25 mouse cellular contexts compared by ENCODE assay signal in genomic region chr10:10188113-10188512, GRCm38 (mm10).
DNase-seq lines count a peak whose midpoint lies in the region; ATAC-seq and TF ChIP-seq lines count a peak whose summit lies in the region.
"Had no signal": no experiment of that assay in that cellular context is flagged by ENCODE, and none has a peak within 500 bp of the region (broad histone marks: within the 10 kb centered on the region; RNA-seq: fewer than 3 reads in every experiment).

No protein-coding gene starts in this region.

- H3K4me1 ChIP-seq in forebrain, embryonic 15.5 days: no peaks in the 10 kb centered on the region
- H3K4me1 ChIP-seq in forebrain, embryonic 11.5 days (replicated peaks; ENCODE audit: control insufficient read depth, insufficient read depth, low read length): no peaks in the 10 kb centered on the region
- no peaks in the 10 kb centered on the region for H3K4me1 ChIP-seq in stomach, embryonic 14.5 days (ENCODE audit: control insufficient read depth, insufficient read depth, low read length)
- H3K4me1 ChIP-seq in stomach, postnatal 0 days (replicated peaks; ENCODE audit: control insufficient read depth, insufficient read depth): no peaks in the 10 kb centered on the region
- H3K4me1 ChIP-seq: embryonic facial prominence, embryonic 12.5 days; heart, embryonic 15.5 days; limb, embryonic 13.5 days had no signal

- H3K4me3 ChIP-seq in forebrain, embryonic 15.5 days: no peak overlapping the region
- no peak overlapping the region for H3K4me3 ChIP-seq in forebrain, embryonic 11.5 days (ENCODE audit: low read depth, low read length)
- no peak overlapping the region for H3K4me3 ChIP-seq in stomach, embryonic 14.5 days (ENCODE audit: low read depth, low read length)
- no peak overlapping the region for H3K4me3 ChIP-seq in stomach, postnatal 0 days (ENCODE audit: low read depth, low read length)
- H3K4me3 ChIP-seq: embryonic facial prominence, embryonic 12.5 days; gastrocnemius, adult 2 months; heart, embryonic 15.5 days; limb, embryonic 13.5 days; liver, embryonic 12.5 days had no signal

- TF ChIP-seq EP300 in stomach, postnatal 0 days (optimal IDR thresholded peaks at IDR 0.05): no peak

- no peak overlapping the region for H3K27ac ChIP-seq in forebrain, embryonic 15.5 days (replicated peaks)
- no peak overlapping the region for H3K27ac ChIP-seq in forebrain, embryonic 11.5 days (ENCODE audit: low read depth, low read length)
- H3K27ac ChIP-seq in stomach, embryonic 14.5 days (ENCODE audit: low read length): no peak overlapping the region
- H3K27ac ChIP-seq in stomach, postnatal 0 days (replicated peaks): no peak overlapping the region
- H3K27ac ChIP-seq: embryonic facial prominence, embryonic 12.5 days; gastrocnemius, adult 2 months; heart, embryonic 15.5 days; hindbrain, postnatal 0 days; kidney, postnatal 0 days; limb, embryonic 13.5 days; liver, embryonic 12.5 days had no signal

- WGBS in forebrain, embryonic 15.5 days: 65% methylated on average over 5 of the region's 5 CpGs
- WGBS in forebrain, embryonic 11.5 days: 88% methylated on average over 5 of the region's 5 CpGs
- WGBS in stomach, embryonic 14.5 days: 80% methylated on average over 5 of the region's 5 CpGs
- 87% methylated on average over 5 of the region's 5 CpGs for WGBS in stomach, postnatal 0 days

- DNase-seq in forebrain, embryonic 11.5 days (ENCODE audit: low spot score): no peak
- DNase-seq in layer of hippocampus, adult 9-11 months: peak; percentile 13
- no peak for DNase-seq in layer of hippocampus, postnatal 25 days (ENCODE audit: extremely low spot score in 1 of 2, low spot score in 1 of 2)
- DNase-seq in stomach, postnatal 0 days (ENCODE audit: low spot score): no peak
- no peak for DNase-seq in urinary bladder, adult 2 months (ENCODE audit: low spot score)
- DNase-seq: adrenal gland, adult 2 months; cerebellum, adult 2 months; cerebellum, postnatal 25 days; gastrocnemius, adult 2 months; heart, postnatal 36 days; kidney, adult 11 months; lung, adult 18-20 months; lung, postnatal 10 days; right cerebral cortex, postnatal 25 days; spleen, adult 18-20 months; thymus, postnatal 14 days had no signal

- no peak for TF ChIP-seq CTCF in stomach, postnatal 0 days (IDR thresholded peaks at IDR 0.05; ENCODE audit: low read depth)

- H3K27me3 ChIP-seq in forebrain, embryonic 15.5 days: no peaks in the 10 kb centered on the region
- H3K27me3 ChIP-seq in forebrain, embryonic 11.5 days (ENCODE audit: control insufficient read depth, insufficient read depth, low read length): no peaks in the 10 kb centered on the region
- H3K27me3 ChIP-seq in stomach, embryonic 14.5 days (ENCODE audit: control insufficient read depth, insufficient read depth, low read length): no peaks in the 10 kb centered on the region
- no peaks in the 10 kb centered on the region for H3K27me3 ChIP-seq in stomach, postnatal 0 days (ENCODE audit: control insufficient read depth, insufficient read depth, low read length)
- H3K27me3 ChIP-seq: embryonic facial prominence, embryonic 12.5 days; heart, embryonic 15.5 days; limb, embryonic 13.5 days; liver, embryonic 12.5 days; Patski had no signal

- 0 out of 2 replicates have a peak, but pooled peaks have one; percentile 38 for ATAC-seq in forebrain, embryonic 15.5 days (replicated peaks)
- ATAC-seq in forebrain, embryonic 11.5 days (replicated peaks; ENCODE audit: low FRiP score): no peak
- peak; percentile 37; the same call in 1 of the 2 replicates for ATAC-seq in stomach, embryonic 14.5 days (ENCODE audit: insufficient number of reproducible peaks, insufficient read depth, low FRiP score, low read depth)
- ATAC-seq in stomach, postnatal 0 days (ENCODE audit: low FRiP score, low TSS enrichment): no peak
- ATAC-seq: hindbrain, postnatal 0 days; liver, embryonic 12.5 days; Patski had no signal

- H3K36me3 ChIP-seq in forebrain, embryonic 15.5 days: no peaks in the 10 kb centered on the region
- H3K36me3 ChIP-seq in forebrain, embryonic 11.5 days (ENCODE audit: control insufficient read depth, insufficient read depth, low read length): no peaks in the 10 kb centered on the region
- H3K36me3 ChIP-seq in stomach, embryonic 14.5 days (ENCODE audit: control insufficient read depth, insufficient read depth, low read length): no peaks in the 10 kb centered on the region
- H3K36me3 ChIP-seq in stomach, postnatal 0 days (ENCODE audit: control insufficient read depth, insufficient read depth, low read length): no peaks in the 10 kb centered on the region
- H3K36me3 ChIP-seq: embryonic facial prominence, embryonic 12.5 days; heart, embryonic 15.5 days; limb, embryonic 13.5 days; liver, embryonic 12.5 days had no signal

- H3K9ac ChIP-seq in forebrain, embryonic 15.5 days (replicated peaks): no peak overlapping the region
- no peak overlapping the region for H3K9ac ChIP-seq in forebrain, embryonic 11.5 days (ENCODE audit: low read length)
- H3K9ac ChIP-seq in stomach, embryonic 14.5 days (replicated peaks; ENCODE audit: low read depth, low read length): no peak overlapping the region
- H3K9ac ChIP-seq in stomach, postnatal 0 days (ENCODE audit: low read length): no peak overlapping the region
- H3K9ac ChIP-seq: embryonic facial prominence, embryonic 12.5 days; heart, embryonic 15.5 days; limb, embryonic 13.5 days; liver, embryonic 12.5 days had no signal

- H3K4me2 ChIP-seq in forebrain, embryonic 15.5 days (replicated peaks): no peak overlapping the region
- no peak overlapping the region for H3K4me2 ChIP-seq in forebrain, embryonic 11.5 days (ENCODE audit: low read depth, low read length, severe bottlenecking)
- H3K4me2 ChIP-seq in stomach, embryonic 14.5 days (replicated peaks; ENCODE audit: low read depth, low read length): no peak overlapping the region
- no peak overlapping the region for H3K4me2 ChIP-seq in stomach, postnatal 0 days (replicated peaks; ENCODE audit: low read depth)
- H3K4me2 ChIP-seq: embryonic facial prominence, embryonic 12.5 days; heart, embryonic 15.5 days; limb, embryonic 13.5 days; liver, embryonic 12.5 days had no signal

- H3K9me3 ChIP-seq in forebrain, embryonic 15.5 days: no peaks in the 10 kb centered on the region
- no peaks in the 10 kb centered on the region for H3K9me3 ChIP-seq in forebrain, embryonic 11.5 days (ENCODE audit: control insufficient read depth, low read length)
- no peaks in the 10 kb centered on the region for H3K9me3 ChIP-seq in stomach, embryonic 14.5 days (ENCODE audit: control insufficient read depth, low read depth, low read length)
- no peaks in the 10 kb centered on the region for H3K9me3 ChIP-seq in stomach, postnatal 0 days (ENCODE audit: control insufficient read depth, low read length)
- H3K9me3 ChIP-seq: embryonic facial prominence, embryonic 12.5 days; heart, embryonic 15.5 days; limb, embryonic 13.5 days; liver, embryonic 12.5 days had no signal

Comparison
In these comparisons a context has a peak if more than half of its experiments do, and no peak if none do; other contexts are left out.
1. ATAC-seq: peak in forebrain, embryonic 15.5 days (single experiment) and stomach, embryonic 14.5 days (single experiment); none in forebrain, embryonic 11.5 days (single experiment) and stomach, postnatal 0 days (single experiment).